Mouse (Mus musculus): Measurements from ENCODE around the gene Smco4. TPM values are rescaled to one million over a fixed set of nuclear protein-coding genes. Genes with fewer than 3 reads are reported as not detected.
A peak's percentile ranks its signal among the peaks of the same experiment; 100 is the strongest.

Gene Smco4
- polyA plus RNA-seq, 1 experiment from 2014 or later = 1.8 TPM

GRCm38 (mm10) chr9:15584209-15584608 is 91.0 kb downstream of the Smco4 start:
- ATAC-seq = no peak

GRCm38 (mm10) chr9:15585956-15586355 is 92.7 kb downstream of the Smco4 start:
- Histone ChIP-seq H3K27ac (ENCODE audit: low read length) (no peak overlapping the region), H3K36me3 (ENCODE audit: control insufficient read depth, insufficient read depth) (no peaks in the 10 kb centered on the region), H3K9me3 (ENCODE audit: control insufficient read depth, low read length) (no peaks in the 10 kb centered on the region), H3K27me3 (replicated peaks; ENCODE audit: control insufficient read depth, insufficient read depth, low read length) (no peaks in the 10 kb centered on the region), H3K4me2 (ENCODE audit: low read length) (no peak overlapping the region), H3K9ac (replicated peaks; ENCODE audit: low read depth, low read length) (no peak overlapping the region), H3K4me3 (replicated peaks; ENCODE audit: low read length) (no peak overlapping the region), H3K4me1 (replicated peaks; ENCODE audit: control insufficient read depth, insufficient read depth, low read length) (peaks cover 3% of the 10 kb centered on the region)
- 93% methylated on average over 1 of the region's 1 CpGs for WGBS
- no peak for ATAC-seq

More at GRCm38 (mm10) chr9:15584209-15584608, 91.0 kb downstream of the Smco4 start:
- H3K36me3 ChIP-seq (ENCODE audit: control insufficient read depth, insufficient read depth) = no peaks in the 10 kb centered on the region
- no peak overlapping the region for H3K4me3 ChIP-seq (replicated peaks; ENCODE audit: low read length)
- no peak overlapping the region for H3K27ac ChIP-seq (ENCODE audit: low read length)
- H3K4me1 ChIP-seq (replicated peaks; ENCODE audit: control insufficient read depth, insufficient read depth, low read length) = peaks cover 3% of the 10 kb centered on the region
- H3K27me3 ChIP-seq (replicated peaks; ENCODE audit: control insufficient read depth, insufficient read depth, low read length) = no peaks in the 10 kb centered on the region
- no peaks in the 10 kb centered on the region for H3K9me3 ChIP-seq (ENCODE audit: control insufficient read depth, low read length)
- 87% methylated on average over 9 of the region's 9 CpGs for WGBS
- H3K9ac ChIP-seq (replicated peaks; ENCODE audit: low read depth, low read length) = no peak overlapping the region
- no peak overlapping the region for H3K4me2 ChIP-seq (ENCODE audit: low read length)

- H3K4me1 ChIP-seq (replicated peaks; ENCODE audit: control insufficient read depth, insufficient read depth, low read length) = peaks cover 3% of the 10 kb centered on the region
- H3K27me3 ChIP-seq (replicated peaks; ENCODE audit: control insufficient read depth, insufficient read depth, low read length) = no peaks in the 10 kb centered on the region
- H3K9ac ChIP-seq (replicated peaks; ENCODE audit: low read depth, low read length) = no peak overlapping the region
- no peaks in the 10 kb centered on the region for H3K9me3 ChIP-seq (ENCODE audit: control insufficient read depth, low read length)
- H3K4me3 ChIP-seq (replicated peaks; ENCODE audit: low read length) = no peak overlapping the region
- WGBS = 61% methylated on average over 6 of the region's 6 CpGs
- no peaks in the 10 kb centered on the region for H3K36me3 ChIP-seq (ENCODE audit: control insufficient read depth, insufficient read depth)
- no peak overlapping the region for H3K27ac ChIP-seq (ENCODE audit: low read length)
- no peak overlapping the region for H3K4me2 ChIP-seq (ENCODE audit: low read length)
- ATAC-seq = 0 out of 2 replicates have a peak, but pooled peaks have one; percentile 62
These were observed 94.1 kb downstream of the Smco4 start for GRCm38 (mm10) chr9:15587157-15587854.

- Histone ChIP-seq H3K4me3 (replicated peaks; ENCODE audit: low read length) (no peak overlapping the region), H3K36me3 (ENCODE audit: control insufficient read depth, insufficient read depth) (no peaks in the 10 kb centered on the region), H3K9ac (replicated peaks; ENCODE audit: low read depth, low read length) (no peak overlapping the region), H3K27me3 (replicated peaks; ENCODE audit: control insufficient read depth, insufficient read depth, low read length) (no peaks in the 10 kb centered on the region), H3K4me1 (replicated peaks; ENCODE audit: control insufficient read depth, insufficient read depth, low read length) (no peaks in the 10 kb centered on the region), H3K27ac (ENCODE audit: low read length) (no peak overlapping the region), H3K9me3 (ENCODE audit: control insufficient read depth, low read length) (no peaks in the 10 kb centered on the region), H3K4me2 (ENCODE audit: low read length) (no peak overlapping the region)
- WGBS = 90% methylated on average over 4 of the region's 4 CpGs
- no peak for ATAC-seq
These were observed 100.9 kb downstream of the Smco4 start for GRCm38 (mm10) chr9:15594148-15594547.

Other genes starting within 250 kb of the Smco4 start
- gene Med17, start 213.5 kb upstream of the Smco4 start, polyA plus RNA-seq (2015; fragmentation: Nextera tagmentation; extraction: Ambion mirVana) = 34.9 and 45.8 TPM in 2 replicates
- 47.0 and 47.6 TPM in 2 replicates for gene Taf1d, start 187.2 kb upstream of the Smco4 start, polyA plus RNA-seq (2015; fragmentation: Nextera tagmentation; extraction: Ambion mirVana)
- 13.0 and 13.6 TPM in 2 replicates for gene 4931406C07Rik, start 187.0 kb upstream of the Smco4 start, polyA plus RNA-seq (2015; fragmentation: Nextera tagmentation; extraction: Ambion mirVana)
- gene Cep295, start 135.6 kb upstream of the Smco4 start, polyA plus RNA-seq (2015; fragmentation: Nextera tagmentation; extraction: Ambion mirVana) = 14.8 and 15.8 TPM in 2 replicates
- 1.4 and 1.6 TPM in 2 replicates for gene Deup1, start 134.5 kb downstream of the Smco4 start, polyA plus RNA-seq (2015; fragmentation: Nextera tagmentation; extraction: Ambion mirVana)
- gene Slc36a4, start 216.3 kb downstream of the Smco4 start, polyA plus RNA-seq (2015; fragmentation: Nextera tagmentation; extraction: Ambion mirVana) = 31.7 and 33.1 TPM in 2 replicates